Mouse (Mus musculus) brain, embryonic 14.5 days (tissue): ENCODE measurements at regions not wholly inside any gene's neighbourhood (a gene's known extent, or its start where the extent isn't known, plus 50 kb on each side); places are given as distances from the start of the nearest gene placed in this dataset.

ENCODE experiments used
- CTCF ChIP-seq: fragments of 200-500 bp; IDR thresholded peaks from 2 replicates; pipeline ENCODE4 v1.5.1; 2012; ENCODE audit warnings: inconsistent platforms, mild to moderate bottlenecking, moderate library complexity, borderline replicate concordance; ENCODE audit not compliant: insufficient read depth, insufficient read length; ENCODE audit errors: extremely low read depth
- POLR2A ChIP-seq: fragments of 200-500 bp; IDR thresholded peaks from 2 replicates; pipeline ENCODE4 v1.6.1; 2012; ENCODE audit warnings: mild to moderate bottlenecking, inconsistent platforms, borderline replicate concordance; ENCODE audit not compliant: poor library complexity, insufficient read depth, insufficient read length, severe bottlenecking; ENCODE audit errors: extremely low read depth

- TF ChIP-seq CTCF (no peak), POLR2A (no peak)
These were observed 52.1 kb upstream of the Fyn start for GRCm38 (mm10) chr10:39316533-39316932.
